Mouse (Mus musculus) heart, embryonic 14.5 days (tissue): Measurements from ENCODE around the gene Ddx25. TPM values are rescaled to one million over a fixed set of nuclear protein-coding genes. Genes with fewer than 3 reads are reported as not detected.

Source experiments
- ATAC-seq: fragments of 200-750 bp; cut with Nextera tagmentation; 2 replicates; pipeline ENCODE4 v1.8.0; 2017; ENCODE audit warnings: low read depth, moderate TSS enrichment; ENCODE audit not compliant: insufficient number of reproducible peaks, insufficient read depth, low FRiP score
- H3K27ac ChIP-seq, 2 experiments: fragments of 200-500 bp in 1 of 2; fragments of 300-500 bp in 1 of 2; sonication (generic) in 1 of 2; replicated peaks in 1 of 2; 2 replicates each; pipeline ENCODE4 v1.5.1; 2012 to 2014; ENCODE audit warnings: low read depth in 2 of 2, low read length in 2 of 2, control low read depth in 1 of 2, mild to moderate bottlenecking in 1 of 2, mixed read lengths in 1 of 2; ENCODE audit not compliant: control insufficient read depth in 1 of 2, insufficient read depth in 1 of 2
- H3K27me3 ChIP-seq: fragments of 300-500 bp; sonication (generic); 2 replicates; pipeline ENCODE4 v1.6.1; 2014; ENCODE audit warnings: mild to moderate bottlenecking, low read length, control low read depth; ENCODE audit not compliant: control insufficient read depth, insufficient read depth
- H3K36me3 ChIP-seq: fragments of 300-500 bp; sonication (generic); 2 replicates; pipeline ENCODE4 v1.6.1; 2014; ENCODE audit warnings: mild to moderate bottlenecking, control low read depth, low read length, mixed read lengths; ENCODE audit not compliant: control insufficient read depth, insufficient read depth
- H3K4me1 ChIP-seq, 2 experiments: fragments of 200-500 bp in 1 of 2; fragments of 300-500 bp in 1 of 2; sonication (generic) in 1 of 2; 2 replicates each; pipeline ENCODE4 v1.6.1; 2012 to 2014; ENCODE audit warnings: low read length in 2 of 2, control low read depth in 1 of 2, mixed read lengths in 1 of 2; ENCODE audit not compliant: control insufficient read depth in 2 of 2, insufficient read depth in 2 of 2
- H3K4me2 ChIP-seq: fragments of 300-500 bp; sonication (generic); 2 replicates; pipeline ENCODE4 v1.6.1; 2014; ENCODE audit warnings: mild to moderate bottlenecking, low read length
- H3K4me3 ChIP-seq, 2 experiments: fragments of 200-500 bp in 1 of 2; fragments of 300-500 bp in 1 of 2; sonication (generic) in 1 of 2; 2 replicates each; pipeline ENCODE4 v1.5.1; 2012 to 2014; ENCODE audit warnings: low read length in 2 of 2, mild to moderate bottlenecking in 2 of 2, control low read depth in 1 of 2, low read depth in 1 of 2, moderate library complexity in 1 of 2; ENCODE audit not compliant: control insufficient read depth in 1 of 2, insufficient read depth in 1 of 2
- H3K9ac ChIP-seq: fragments of 300-500 bp; sonication (generic); 2 replicates; pipeline ENCODE4 v1.6.1; 2014; ENCODE audit warnings: mild to moderate bottlenecking, low read length
- H3K9me3 ChIP-seq: fragments of 300-500 bp; sonication (generic); 2 replicates; pipeline ENCODE4 v1.6.1; 2016; ENCODE audit warnings: low read length, control low read depth; ENCODE audit not compliant: control insufficient read depth
- WGBS: fragments of 180-500 bp; shearing (Covaris S2); extraction: QIAGEN DNeasy Blood & Tissue Kit; methylation state at CpG from one replicate; pipeline ENCODE4 v1.1.7; 2014; 5-methylcytosine and 5-hydroxymethylcytosine counted together
- polyA plus RNA-seq: library from polyadenylated mRNA; unstranded; fragments of >200 nt; fragmentation: Nextera tagmentation; extraction: Ambion mirVana; gene quantifications from 2 replicates; pipeline ENCODE4 v1.2.1, GENCODE M21; 2014

Ddx25 gene
- polyA plus RNA-seq: 0.73 and 0.89 TPM in 2 replicates

GRCm38 (mm10) chr9:35558257-35559008 is at the start of gene Ddx25, which contains the start of gene Pus3:
Gene Ddx25 (minus strand): TSS chr9:35558528.
Gene Pus3 (plus strand): TSS chr9:35558595.
- H3K4me3 ChIP-seq: peak within 1 kb of the TSS; percentile 83
- peak within 1 kb of the TSS; percentile 99 for H3K4me2 ChIP-seq
- peak; percentile 61 for ATAC-seq
- H3K9ac ChIP-seq: peak within 1 kb of the TSS; percentile 76
- WGBS: under 1% methylated on average over 58 of the region's 59 CpGs
- H3K27ac ChIP-seq: peak within 1 kb of the TSS; percentile 66 to 84
- H3K27me3 ChIP-seq: peaks cover 10% of the 10 kb centered on the region
- peaks cover 23% of the 10 kb centered on the region for H3K36me3 ChIP-seq
- H3K9me3 ChIP-seq: no peaks in the 10 kb centered on the region
- peaks cover 11 to 20% of the 10 kb centered on the region in 2 experiments for H3K4me1 ChIP-seq

GRCm38 (mm10) chr9:35607647-35608405 is 49.5 kb upstream of the Ddx25 start:
- WGBS: 59% methylated on average over 8 of the region's 8 CpGs
- ATAC-seq: no peak
- Histone ChIP-seq H3K4me1 (no peaks in the 10 kb centered on the region), H3K4me2 (no peak overlapping the region), H3K36me3 (no peaks in the 10 kb centered on the region), H3K27me3 (no peaks in the 10 kb centered on the region), H3K27ac (no peak overlapping the region), H3K9me3 (no peaks in the 10 kb centered on the region), H3K4me3 (no peak overlapping the region), H3K9ac (no peak overlapping the region)

DNA sequence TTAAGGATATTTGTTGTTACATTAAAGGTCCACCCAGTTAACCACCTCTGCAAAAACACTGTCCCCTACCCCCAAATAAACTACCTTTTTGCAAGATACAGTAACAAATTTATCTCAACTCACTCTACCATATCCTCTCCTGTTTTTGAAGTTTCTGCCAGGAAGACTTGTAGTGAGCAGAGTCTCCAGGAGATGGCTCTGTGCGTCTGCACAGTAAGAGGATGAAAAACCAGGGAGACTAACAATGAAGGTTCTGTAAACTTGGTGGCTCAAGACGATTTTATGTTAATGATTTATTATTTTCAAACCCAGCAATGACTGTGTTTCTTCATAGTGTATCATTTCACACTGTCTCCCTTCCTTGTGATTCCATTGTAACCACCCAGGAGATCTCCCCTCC is 34.6 kb upstream of the Ddx25 start:
- Histone ChIP-seq H3K4me2 (no peak overlapping the region), H3K9me3 (no peaks in the 10 kb centered on the region), H3K27me3 (no peaks in the 10 kb centered on the region), H3K36me3 (no peaks in the 10 kb centered on the region), H3K4me1 (no peaks in the 10 kb centered on the region), H3K27ac (no peak overlapping the region), H3K9ac (no peak overlapping the region), H3K4me3 (no peak overlapping the region)
- WGBS: 15% methylated on average over 2 of the region's 2 CpGs
- no peak for ATAC-seq

- ATAC-seq: no peak
- Histone ChIP-seq H3K36me3 (no peaks in the 10 kb centered on the region), H3K27me3 (no peaks in the 10 kb centered on the region), H3K4me2 (no peak overlapping the region), H3K9ac (no peak overlapping the region), H3K9me3 (no peaks in the 10 kb centered on the region), H3K27ac (no peak overlapping the region), H3K4me3 (no peak overlapping the region), H3K4me1 (no peaks in the 10 kb centered on the region)
- 27% methylated on average over 1 of the region's 1 CpGs for WGBS
Observed at GRCm38 (mm10) chr9:35587674-35588073, 29.3 kb upstream of the Ddx25 start.

DNA sequence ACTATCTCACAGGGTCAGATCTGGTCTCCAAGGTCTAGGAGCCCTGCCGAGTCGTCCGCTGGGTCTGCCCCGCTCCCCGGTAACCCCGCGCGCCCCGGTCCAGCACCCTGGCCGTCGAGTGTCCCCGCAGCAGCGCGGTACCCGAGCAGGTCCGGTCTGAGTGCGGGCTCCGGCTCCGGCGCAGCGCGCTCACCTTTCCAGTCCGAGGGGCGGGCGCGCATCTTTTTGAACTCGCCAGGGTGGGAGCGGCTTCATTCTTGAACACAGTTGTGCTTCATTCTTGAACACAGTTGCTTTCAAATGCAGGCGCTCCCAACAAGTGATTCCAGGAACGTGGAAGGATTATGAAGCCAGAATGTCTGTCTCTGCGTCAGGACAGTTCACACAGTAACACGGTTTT is 16.1 kb upstream of the Ddx25 start:
- H3K4me1 ChIP-seq: peaks cover 0 to 4% of the 10 kb centered on the region in 2 experiments; a peak in 1 of 4 replicates
- no peak for ATAC-seq
- no peaks in the 10 kb centered on the region for H3K9me3 ChIP-seq
- H3K27ac ChIP-seq: no peak overlapping the region
- H3K27me3 ChIP-seq: peaks cover 11% of the 10 kb centered on the region
- H3K4me2 ChIP-seq: peak overlapping the region; percentile 68
- peak overlapping the region; percentile 39; the same call in 1 of the 2 replicates for H3K9ac ChIP-seq
- no peaks in the 10 kb centered on the region for H3K36me3 ChIP-seq
- 3% methylated on average over 32 of the region's 32 CpGs for WGBS
- peak overlapping the region; percentile 32 to 38 for H3K4me3 ChIP-seq

DNA sequence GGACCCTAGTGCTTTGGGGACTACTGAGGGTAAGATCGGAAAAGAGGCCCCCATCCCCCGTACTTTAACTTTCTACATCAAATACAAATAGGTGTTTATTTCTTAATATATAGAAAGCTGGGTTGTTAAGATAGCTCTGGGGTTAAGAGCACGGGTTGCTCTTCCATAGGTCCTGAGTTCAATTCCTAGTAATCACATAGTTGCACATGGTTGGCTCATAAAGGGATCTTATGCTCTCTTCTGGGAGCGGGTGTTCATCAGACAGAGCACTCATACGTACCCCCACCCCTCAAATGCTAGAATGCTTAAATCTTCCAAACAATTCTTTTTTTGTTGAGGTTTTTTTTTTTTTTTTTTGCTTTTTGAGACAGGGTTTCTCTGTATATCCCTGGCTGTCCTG is 12.3 kb upstream of the Ddx25 start:
- Histone ChIP-seq H3K4me2 (peak overlapping the region; percentile 82), H3K9me3 (no peaks in the 10 kb centered on the region), H3K36me3 (peaks cover 28% of the 10 kb centered on the region), H3K9ac (peak overlapping the region; percentile 81), H3K27me3 (peaks cover 11% of the 10 kb centered on the region), H3K4me3 (peak overlapping the region; percentile 67 to 95; a peak in 3 of 4 replicates), H3K27ac (peak overlapping the region in 1 of 2 experiments; percentile 92; a peak in 1 of 4 replicates), H3K4me1 (peaks cover 4 to 12% of the 10 kb centered on the region in 2 experiments; a peak in 2 of 4 replicates)
- ATAC-seq: no peak
- 10% methylated on average over 5 of the region's 5 CpGs for WGBS

GRCm38 (mm10) chr9:35569571-35570534 is 11.5 kb upstream of the Ddx25 start, which contains the start of the genes Pate2 and Hyls1:
Gene Pate2 (plus strand): TSS chr9:35570284.
Gene Hyls1 (minus strand): TSS chr9:35570398.
- Histone ChIP-seq H3K4me1 (peaks cover 4 to 19% of the 10 kb centered on the region in 2 experiments; a peak in 3 of 4 replicates), H3K27me3 (peaks cover 11% of the 10 kb centered on the region), H3K9me3 (no peaks in the 10 kb centered on the region), H3K4me2 (peak within 1 kb of the TSS; percentile 82), H3K27ac (peak within 1 kb of the TSS; percentile 92 to 96), H3K36me3 (peaks cover 35% of the 10 kb centered on the region), H3K9ac (peak within 1 kb of the TSS; percentile 81), H3K4me3 (peak within 1 kb of the TSS; percentile 67 to 95)
- WGBS: under 1% methylated on average over 86 of the region's 86 CpGs
- ATAC-seq: peak; percentile 95
